Mouse (Mus musculus): ENCODE results near the gene Stxbp2. TPM values are rescaled to one million over a fixed set of nuclear protein-coding genes. Genes with fewer than 3 reads are reported as not detected.

Stxbp2 gene
- polyA plus RNA-seq, 1 experiment from 2014 or later, result 85.0 TPM

- H3K27ac ChIP-seq (ENCODE audit: low read length), result no peak overlapping the region
- ATAC-seq, result no peak
- H3K36me3 ChIP-seq (ENCODE audit: control insufficient read depth, insufficient read depth), result no peaks in the 10 kb centered on the region
- no peak overlapping the region for H3K4me2 ChIP-seq (ENCODE audit: low read length)
- no peaks in the 10 kb centered on the region for H3K27me3 ChIP-seq (replicated peaks; ENCODE audit: control insufficient read depth, insufficient read depth, low read length)
- no peaks in the 10 kb centered on the region for H3K4me1 ChIP-seq (replicated peaks; ENCODE audit: control insufficient read depth, insufficient read depth, low read length)
- H3K9ac ChIP-seq (replicated peaks; ENCODE audit: low read depth, low read length), result no peak overlapping the region
- WGBS, result 69% methylated on average over 5 of the region's 5 CpGs
- H3K9me3 ChIP-seq (ENCODE audit: control insufficient read depth, low read length), result no peaks in the 10 kb centered on the region
- no peak overlapping the region for H3K4me3 ChIP-seq (replicated peaks; ENCODE audit: low read length)
Measured at GRCm38 (mm10) chr8:3685422-3685821, 54.7 kb downstream of the Stxbp2 start.

- WGBS, result 74% methylated on average over 6 of the region's 6 CpGs
- no peaks in the 10 kb centered on the region for H3K9me3 ChIP-seq (ENCODE audit: control insufficient read depth, low read length)
- ATAC-seq, result no peak
Measured at GRCm38 (mm10) chr8:3687537-3687936, 56.8 kb downstream of the Stxbp2 start.

GRCm38 (mm10) chr8:3690774-3691173, 60.0 kb downstream of the Stxbp2 start:
- Histone ChIP-seq H3K4me1 (replicated peaks; ENCODE audit: control insufficient read depth, insufficient read depth, low read length) (no peaks in the 10 kb centered on the region), H3K27ac (ENCODE audit: low read length) (no peak overlapping the region), H3K9ac (replicated peaks; ENCODE audit: low read depth, low read length) (no peak overlapping the region), H3K4me3 (replicated peaks; ENCODE audit: low read length) (no peak overlapping the region), H3K4me2 (ENCODE audit: low read length) (no peak overlapping the region), H3K36me3 (ENCODE audit: control insufficient read depth, insufficient read depth) (no peaks in the 10 kb centered on the region), H3K9me3 (ENCODE audit: control insufficient read depth, low read length) (no peaks in the 10 kb centered on the region), H3K27me3 (replicated peaks; ENCODE audit: control insufficient read depth, insufficient read depth, low read length) (no peaks in the 10 kb centered on the region)
- WGBS, result 75% methylated on average over 3 of the region's 3 CpGs
- no peak for ATAC-seq

More at GRCm38 (mm10) chr8:3687537-3687936, 56.8 kb downstream of the Stxbp2 start:
- no peaks in the 10 kb centered on the region for H3K4me1 ChIP-seq (replicated peaks; ENCODE audit: control insufficient read depth, insufficient read depth, low read length)
- H3K9ac ChIP-seq (replicated peaks; ENCODE audit: low read depth, low read length), result no peak overlapping the region
- no peaks in the 10 kb centered on the region for H3K27me3 ChIP-seq (replicated peaks; ENCODE audit: control insufficient read depth, insufficient read depth, low read length)
- H3K4me3 ChIP-seq (replicated peaks; ENCODE audit: low read length), result no peak overlapping the region
- no peak overlapping the region for H3K4me2 ChIP-seq (ENCODE audit: low read length)
- no peaks in the 10 kb centered on the region for H3K36me3 ChIP-seq (ENCODE audit: control insufficient read depth, insufficient read depth)
- H3K27ac ChIP-seq (ENCODE audit: low read length), result no peak overlapping the region

Other genes with a start within 250 kb of the Stxbp2 start
- 12.5 and 12.9 TPM in 2 replicates for gene Arhgef18, start 237.9 kb upstream of the Stxbp2 start, polyA plus RNA-seq (2015; fragmentation: Nextera tagmentation; extraction: Ambion mirVana)
- 3.0 and 3.7 TPM in 2 replicates for gene Pex11g, start 163.3 kb upstream of the Stxbp2 start, polyA plus RNA-seq (2015; fragmentation: Nextera tagmentation; extraction: Ambion mirVana)
- 0.16 TPM in 2 replicates for gene Tex45, start 160.1 kb upstream of the Stxbp2 start, polyA plus RNA-seq (2015; fragmentation: Nextera tagmentation; extraction: Ambion mirVana)
- gene Zfp358, start 137.8 kb upstream of the Stxbp2 start, polyA plus RNA-seq (2015; fragmentation: Nextera tagmentation; extraction: Ambion mirVana), result 75.4 and 76.7 TPM in 2 replicates
- gene Mcoln1, start 130.5 kb upstream of the Stxbp2 start, polyA plus RNA-seq (2015; fragmentation: Nextera tagmentation; extraction: Ambion mirVana), result 88.3 and 111 TPM in 2 replicates
- gene Pnpla6, start 115.6 kb upstream of the Stxbp2 start, polyA plus RNA-seq (2015; fragmentation: Nextera tagmentation; extraction: Ambion mirVana), result 27.3 and 36.0 TPM in 2 replicates
- gene C330021F23Rik, start 63.0 kb upstream of the Stxbp2 start, polyA plus RNA-seq (2015; fragmentation: Nextera tagmentation; extraction: Ambion mirVana), result 0.29 and 0.56 TPM in 2 replicates
- gene Camsap3, start 43.7 kb upstream of the Stxbp2 start, polyA plus RNA-seq (2015; fragmentation: Nextera tagmentation; extraction: Ambion mirVana), result 38.1 and 39.3 TPM in 2 replicates
- 69.3 and 71.2 TPM in 2 replicates for gene Xab2, start 9.6 kb upstream of the Stxbp2 start, polyA plus RNA-seq (2015; fragmentation: Nextera tagmentation; extraction: Ambion mirVana)
- gene Pet100, start 9.4 kb upstream of the Stxbp2 start, polyA plus RNA-seq (2015; fragmentation: Nextera tagmentation; extraction: Ambion mirVana), result 79.0 and 83.6 TPM in 2 replicates
- 0.41 and 0.98 TPM in 2 replicates for gene Pcp2, start 5.4 kb upstream of the Stxbp2 start, polyA plus RNA-seq (2015; fragmentation: Nextera tagmentation; extraction: Ambion mirVana)
- gene Retn, start 24.8 kb downstream of the Stxbp2 start, polyA plus RNA-seq (2015; fragmentation: Nextera tagmentation; extraction: Ambion mirVana), result 0.45 and 0.71 TPM in 2 replicates
- not detected in 2 replicates for gene Mcemp1, start 34.8 kb downstream of the Stxbp2 start, polyA plus RNA-seq (2015; fragmentation: Nextera tagmentation; extraction: Ambion mirVana)
- gene Fcor, start 41.4 kb downstream of the Stxbp2 start, polyA plus RNA-seq (2015; fragmentation: Nextera tagmentation; extraction: Ambion mirVana), result 10.0 and 14.2 TPM in 2 replicates
- 64.8 and 69.6 TPM in 2 replicates for gene Trappc5, start 45.3 kb downstream of the Stxbp2 start, polyA plus RNA-seq (2015; fragmentation: Nextera tagmentation; extraction: Ambion mirVana)
- gene Fcer2a, start 63.2 kb downstream of the Stxbp2 start, polyA plus RNA-seq (2015; fragmentation: Nextera tagmentation; extraction: Ambion mirVana), result 0.25 and 0.30 TPM in 2 replicates
- not detected in 2 replicates for gene Clec4g, start 89.7 kb downstream of the Stxbp2 start, polyA plus RNA-seq (2015; fragmentation: Nextera tagmentation; extraction: Ambion mirVana)
- gene Cd209a, start 118.0 kb downstream of the Stxbp2 start, polyA plus RNA-seq (2015; fragmentation: Nextera tagmentation; extraction: Ambion mirVana), result not detected in 2 replicates
- gene Cd209e, start 223.4 kb downstream of the Stxbp2 start, polyA plus RNA-seq (2015; fragmentation: Nextera tagmentation; extraction: Ambion mirVana), result not detected in 2 replicates
- gene Cd209d, start 247.6 kb downstream of the Stxbp2 start, polyA plus RNA-seq (2015; fragmentation: Nextera tagmentation; extraction: Ambion mirVana), result not detected in 2 replicates

Data from forebrain, embryonic 16.5 days (tissue).